Mouse (Mus musculus) liver, postnatal 0 days (tissue): Measurements from ENCODE around the gene Rtn4r. TPM values are rescaled to one million over a fixed set of nuclear protein-coding genes. Genes with fewer than 3 reads are reported as not detected.

Experiments
- ATAC-seq: fragments of 200-750 bp; cut with Nextera tagmentation; 2 replicates; pipeline ENCODE4 v1.8.0; 2017; ENCODE audit warnings: mild to moderate bottlenecking, moderate library complexity
- DNase-seq: peaks from one replicate; pipeline ENCODE4 v3.0.0-alpha.2; 2016
- H3K27ac ChIP-seq: fragments of 300-500 bp; sonication (generic); 2 replicates; pipeline ENCODE4 v1.5.1; 2014; ENCODE audit warnings: antibody characterized with exemption, moderate library complexity, mild to moderate bottlenecking, low read depth
- H3K27me3 ChIP-seq: fragments of 300-500 bp; sonication (generic); 2 replicates; pipeline ENCODE4 v1.6.1; 2014; ENCODE audit warnings: low read length, control low read depth, mixed read lengths; ENCODE audit not compliant: insufficient read depth
- H3K36me3 ChIP-seq: fragments of 300-500 bp; sonication (generic); replicated peaks from 2 replicates; pipeline ENCODE4 v1.6.1; 2014; ENCODE audit warnings: mild to moderate bottlenecking, control low read depth, low read length, moderate library complexity, mixed read lengths; ENCODE audit not compliant: insufficient read depth
- H3K4me1 ChIP-seq: fragments of 300-500 bp; sonication (generic); 2 replicates; pipeline ENCODE4 v1.6.1; 2014; ENCODE audit warnings: antibody characterized with exemption, mild to moderate bottlenecking, control low read depth; ENCODE audit not compliant: insufficient read depth
- H3K4me2 ChIP-seq: fragments of 300-500 bp; sonication (generic); 2 replicates; pipeline ENCODE4 v1.6.1; 2014; ENCODE audit warnings: low read depth, mild to moderate bottlenecking, low read length, moderate library complexity, mixed read lengths
- H3K4me3 ChIP-seq: fragments of 300-500 bp; sonication (generic); 2 replicates; pipeline ENCODE4 v1.5.1; 2014; ENCODE audit warnings: low read depth, low read length
- H3K9ac ChIP-seq: fragments of 300-500 bp; sonication (generic); replicated peaks from 2 replicates; pipeline ENCODE4 v1.6.1; 2014; ENCODE audit warnings: mild to moderate bottlenecking, moderate library complexity
- H3K9me3 ChIP-seq: fragments of 300-500 bp; sonication (generic); 2 replicates; pipeline ENCODE4 v1.6.1; 2016; ENCODE audit warnings: mild to moderate bottlenecking, control low read depth, low read length, mixed read lengths
- CTCF ChIP-seq: sonication (generic); IDR thresholded peaks from 2 replicates; pipeline ENCODE4 v1.5.1; 2016; ENCODE audit warnings: antibody characterized with exemption, low read depth
- EP300 ChIP-seq: IDR thresholded peaks from 2 replicates; pipeline ENCODE4 v1.6.1; 2016; ENCODE audit warnings: antibody characterized with exemption, low read depth, mild to moderate bottlenecking
- WGBS: fragments of 180-500 bp; shearing (Covaris S2); extraction: QIAGEN DNeasy Blood & Tissue Kit; methylation state at CpG from one replicate; pipeline ENCODE4 v1.1.7; 2014; ENCODE audit not compliant: insufficient replicate concordance; 5-methylcytosine and 5-hydroxymethylcytosine counted together
- polyA plus RNA-seq: library from polyadenylated mRNA; unstranded; fragments of >200 nt; fragmentation: Nextera tagmentation; extraction: Ambion mirVana; gene quantifications from 2 replicates; pipeline ENCODE4 v1.2.1, GENCODE M21; 2015

The Rtn4r gene
- polyA plus RNA-seq, 1 experiment from 2014 or later = 0.15 TPM

GRCm38 (mm10) chr16:18128564-18128935 is 1.1 kb downstream of the Rtn4r start:
- Histone ChIP-seq H3K27ac (no peak overlapping the region), H3K4me1 (no peaks in the 10 kb centered on the region; the same call in 1 of the 2 replicates), H3K9ac (no peak overlapping the region), H3K9me3 (no peaks in the 10 kb centered on the region), H3K4me3 (no peak overlapping the region), H3K36me3 (no peaks in the 10 kb centered on the region), H3K27me3 (peaks cover 30% of the 10 kb centered on the region), H3K4me2 (no peak overlapping the region)
- 68% methylated on average over 6 of the region's 6 CpGs for WGBS
- ATAC-seq = no peak
- no peak for DNase-seq
- TF ChIP-seq CTCF = no peak
- TF ChIP-seq EP300 = no peak

GRCm38 (mm10) chr16:18129413-18129812 is 2.0 kb downstream of the Rtn4r start:
- peaks cover 30% of the 10 kb centered on the region for H3K27me3 ChIP-seq
- ATAC-seq (no peak), DNase-seq (no peak)
- no peaks in the 10 kb centered on the region for H3K9me3 ChIP-seq
- H3K27ac ChIP-seq = no peak overlapping the region
- H3K4me2 ChIP-seq = no peak overlapping the region
- 66% methylated on average over 5 of the region's 5 CpGs for WGBS
- TF ChIP-seq CTCF (no peak), EP300 (no peak)
- H3K4me1 ChIP-seq = no peaks in the 10 kb centered on the region; the same call in 1 of the 2 replicates
- H3K4me3 ChIP-seq = no peak overlapping the region
- no peaks in the 10 kb centered on the region for H3K36me3 ChIP-seq
- H3K9ac ChIP-seq = no peak overlapping the region

GRCm38 (mm10) chr16:18130288-18130687 is 2.8 kb downstream of the Rtn4r start:
- no peak overlapping the region for H3K9ac ChIP-seq
- no peak for DNase-seq
- peaks cover 6% of the 10 kb centered on the region for H3K4me1 ChIP-seq
- WGBS = 54% methylated on average over 4 of the region's 4 CpGs
- no peak overlapping the region for H3K4me2 ChIP-seq
- H3K27ac ChIP-seq = no peak overlapping the region
- TF ChIP-seq EP300 (no peak), CTCF (no peak)
- ATAC-seq = no peak
- no peaks in the 10 kb centered on the region for H3K9me3 ChIP-seq
- H3K27me3 ChIP-seq = peaks cover 30% of the 10 kb centered on the region
- no peak overlapping the region for H3K4me3 ChIP-seq
- H3K36me3 ChIP-seq = no peaks in the 10 kb centered on the region

- peaks cover 30% of the 10 kb centered on the region for H3K27me3 ChIP-seq
These were observed 3.3 kb downstream of the Rtn4r start for GRCm38 (mm10) chr16:18130705-18131104.

GRCm38 (mm10) chr16:18131245-18131939 is 4.0 kb downstream of the Rtn4r start:
- H3K4me2 ChIP-seq = no peak overlapping the region
- H3K36me3 ChIP-seq = no peaks in the 10 kb centered on the region

More at GRCm38 (mm10) chr16:18130705-18131104, 3.3 kb downstream of the Rtn4r start:
- Histone ChIP-seq H3K36me3 (no peaks in the 10 kb centered on the region), H3K27ac (no peak overlapping the region), H3K9me3 (no peaks in the 10 kb centered on the region), H3K4me2 (no peak overlapping the region), H3K9ac (no peak overlapping the region), H3K4me3 (no peak overlapping the region), H3K4me1 (peaks cover 11% of the 10 kb centered on the region)
- no peak for ATAC-seq
- TF ChIP-seq CTCF = no peak
- TF ChIP-seq EP300 = no peak
- no peak for DNase-seq

GRCm38 (mm10) chr16:18132026-18132425 is 4.6 kb downstream of the Rtn4r start:
- no peak for ATAC-seq
- no peaks in the 10 kb centered on the region for H3K36me3 ChIP-seq
- 76% methylated on average over 1 of the region's 1 CpGs for WGBS
- TF ChIP-seq CTCF = no peak
- TF ChIP-seq EP300 = no peak
- no peak for DNase-seq
- H3K4me1 ChIP-seq = peaks cover 15% of the 10 kb centered on the region
- no peak overlapping the region for H3K4me3 ChIP-seq
- H3K4me2 ChIP-seq = no peak overlapping the region
- no peaks in the 10 kb centered on the region for H3K9me3 ChIP-seq
- H3K27ac ChIP-seq = no peak overlapping the region
- H3K9ac ChIP-seq = no peak overlapping the region
- peaks cover 18% of the 10 kb centered on the region for H3K27me3 ChIP-seq

More at GRCm38 (mm10) chr16:18131245-18131939, 4.0 kb downstream of the Rtn4r start:
- Histone ChIP-seq H3K9ac (no peak overlapping the region), H3K27me3 (peaks cover 25% of the 10 kb centered on the region), H3K4me1 (peaks cover 14% of the 10 kb centered on the region), H3K9me3 (no peaks in the 10 kb centered on the region), H3K4me3 (no peak overlapping the region), H3K27ac (no peak overlapping the region)
- ATAC-seq = no peak
- no peak for TF ChIP-seq CTCF
- TF ChIP-seq EP300 = no peak
- 78% methylated on average over 11 of the region's 11 CpGs for WGBS
- DNase-seq = no peak
